Mouse (Mus musculus): ENCODE data around the gene 2310022A10Rik.

The 2310022A10Rik gene

DNA sequence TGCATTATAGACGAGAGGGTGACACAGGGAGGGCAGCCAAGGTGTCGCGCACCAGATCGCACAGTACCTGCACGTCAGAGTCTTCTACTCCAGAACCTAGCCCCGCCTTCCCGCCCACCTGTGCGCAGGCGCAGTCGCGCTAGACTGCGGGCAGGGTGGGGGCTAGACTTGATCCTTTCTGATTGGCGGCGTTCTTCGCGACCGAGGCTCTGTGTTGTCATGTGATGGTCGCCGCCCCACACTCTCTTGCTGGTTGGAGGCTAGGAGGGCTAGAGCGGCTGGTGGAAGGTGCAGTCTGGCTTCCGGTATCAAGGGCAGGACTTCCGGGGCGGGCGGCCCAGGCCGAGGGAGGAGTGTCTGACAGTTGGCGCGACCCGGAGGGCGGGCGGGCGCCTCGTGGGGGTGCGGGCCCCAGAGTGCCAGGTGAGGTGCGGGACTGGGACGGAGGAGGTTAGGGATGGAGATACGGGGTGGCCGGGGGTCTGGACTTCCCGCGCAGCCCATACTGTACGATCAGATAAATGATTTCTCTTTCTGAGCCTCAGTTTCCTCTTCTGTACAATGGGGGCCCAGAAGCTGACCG, at the start of gene 2310022A10Rik, which contains the start of gene Pld3:
TSS of gene 2310022A10Rik (plus strand) at position 303 of the 583 bp plus-strand sequence.
TSS of gene Pld3 (minus strand) at position 288 of the 583 bp plus-strand sequence.
- DNase-seq (ENCODE audit: low spot score in 2 of 2) = peak; percentile 97

DNA sequence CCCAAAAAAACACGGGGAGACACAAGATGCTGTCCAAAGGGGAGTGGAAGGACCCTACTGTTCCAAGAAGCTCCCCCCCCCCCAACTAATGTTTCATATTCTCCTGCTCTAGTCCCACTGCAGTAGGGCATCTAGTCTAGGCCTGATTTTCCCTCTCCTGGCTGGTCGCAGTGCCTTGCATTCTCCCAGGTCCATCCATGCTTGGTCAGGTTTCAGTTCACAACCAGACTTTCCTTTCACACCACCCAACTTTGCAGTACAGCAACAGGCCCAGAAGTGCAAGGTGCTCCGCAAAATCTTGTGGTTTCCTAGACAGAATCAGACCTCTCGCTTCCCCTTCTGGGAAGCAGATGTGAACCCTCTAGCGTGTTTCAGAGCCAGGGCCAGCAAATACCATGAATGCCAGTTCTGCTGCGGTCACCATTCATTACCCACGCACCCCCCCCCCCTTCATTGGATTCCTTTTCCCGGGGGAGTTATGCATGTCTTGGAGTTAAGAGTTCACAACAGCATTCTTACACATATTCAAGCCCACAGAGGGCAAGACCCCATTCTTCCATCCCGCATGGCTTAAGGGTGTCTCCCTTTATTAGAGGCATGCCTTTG, 46.2 kb upstream of the 2310022A10Rik start:
- no peak for DNase-seq (ENCODE audit: low spot score in 2 of 2)

DNA sequence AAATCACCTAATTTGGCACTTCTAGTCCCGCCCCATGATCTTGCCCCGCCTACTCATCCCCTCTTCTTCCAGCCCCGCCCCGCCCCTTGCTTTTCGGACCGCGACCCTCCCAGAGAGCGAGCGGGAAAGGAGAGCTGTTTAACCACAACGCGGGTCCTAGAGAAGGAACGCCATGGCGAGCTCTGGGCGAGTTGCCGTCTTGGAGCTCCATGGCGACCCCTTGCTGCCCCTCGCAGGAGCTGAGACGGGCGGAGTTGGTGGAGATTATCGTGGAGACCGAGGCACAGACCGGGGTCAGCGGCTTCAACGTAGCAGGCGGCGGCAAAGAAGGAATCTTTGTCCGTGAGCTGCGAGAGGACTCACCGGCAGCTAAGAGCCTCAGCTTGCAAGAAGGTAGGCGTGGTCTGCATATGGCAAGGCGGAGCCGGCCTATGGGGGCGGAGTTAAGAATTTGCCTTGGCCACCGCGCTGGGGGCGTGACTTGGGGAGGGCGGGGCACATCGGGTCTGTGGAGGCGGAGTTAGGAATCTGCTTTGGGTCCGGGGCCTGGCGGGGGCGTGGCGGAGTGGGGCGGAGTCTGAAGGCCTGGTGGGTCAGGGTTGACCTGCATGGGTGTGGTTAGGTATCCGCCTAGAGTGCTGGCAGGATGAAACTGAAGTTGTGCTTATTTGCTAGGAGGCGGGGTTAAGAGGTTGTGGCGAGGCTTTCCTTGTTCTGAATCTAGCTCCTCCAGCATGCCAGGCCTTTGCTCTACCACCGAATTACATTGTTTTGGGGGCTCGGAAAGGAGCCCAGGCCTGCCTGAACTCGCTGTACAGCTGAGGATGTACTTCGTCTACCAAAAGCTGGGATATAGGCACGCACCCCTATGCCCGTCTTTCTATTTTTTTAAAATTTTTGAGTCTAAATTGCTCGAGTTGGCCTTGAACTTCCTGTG, 45.1 kb upstream of the 2310022A10Rik start:
- peak; percentile 87 to 91 for DNase-seq (ENCODE audit: low spot score in 2 of 2)

DNA sequence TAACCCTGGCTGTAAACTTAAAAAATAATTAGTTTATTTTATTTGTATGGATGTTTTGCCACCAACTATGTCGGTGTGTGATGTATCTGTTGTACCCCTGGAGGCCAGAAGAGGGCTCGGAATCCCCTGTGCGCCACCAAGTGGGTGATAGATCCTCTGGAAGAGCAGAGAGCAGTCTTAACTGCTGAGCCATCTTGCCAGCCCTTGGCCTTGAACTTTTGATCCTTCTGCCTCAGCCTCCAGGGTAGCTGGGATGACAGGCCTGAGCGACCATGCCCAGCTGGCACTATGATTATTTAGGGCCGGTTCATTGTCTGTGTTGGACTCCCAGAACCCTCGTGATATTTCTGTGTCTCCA, 44.4 kb upstream of the 2310022A10Rik start:
- DNase-seq (ENCODE audit: low spot score in 2 of 2) = no peak

DNA sequence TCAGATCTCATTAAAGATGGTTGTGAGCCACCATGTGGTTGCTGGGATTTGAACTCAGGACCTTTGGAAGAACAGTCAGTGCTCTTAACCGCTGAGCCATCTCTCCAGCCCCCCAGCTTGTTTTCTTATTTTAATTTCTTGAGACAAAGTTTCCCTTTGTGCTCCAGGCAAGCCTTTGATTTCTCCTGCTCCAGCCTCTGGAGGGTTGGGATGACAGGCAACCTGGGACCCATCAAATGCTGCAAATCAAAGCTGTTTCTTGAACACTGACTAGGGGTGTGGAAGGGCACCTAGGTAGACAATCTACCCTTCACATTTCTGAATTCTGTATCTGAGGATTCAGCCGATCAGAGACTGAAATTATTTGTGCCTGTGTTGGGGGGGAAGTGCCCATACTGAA, 42.2 kb upstream of the 2310022A10Rik start:
- DNase-seq (ENCODE audit: low spot score in 2 of 2) = no peak

DNA sequence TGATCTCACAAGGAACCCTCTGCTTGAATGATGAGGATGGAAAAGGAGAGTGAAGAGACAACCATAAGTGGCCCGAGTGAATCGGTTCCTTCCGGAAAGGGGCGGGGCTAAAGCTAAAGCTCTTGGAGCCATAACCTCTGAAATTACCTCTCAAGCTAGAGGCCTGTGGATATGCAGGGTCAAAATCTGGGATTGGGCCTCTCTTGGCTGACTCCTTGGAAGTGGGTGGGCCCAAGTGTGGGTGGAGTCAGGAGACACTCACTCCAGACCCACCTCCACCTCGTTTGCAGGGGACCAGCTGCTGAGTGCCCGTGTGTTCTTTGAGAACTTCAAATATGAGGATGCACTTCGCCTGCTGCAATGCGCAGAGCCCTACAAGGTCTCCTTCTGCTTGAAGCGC, 38.1 kb upstream of the 2310022A10Rik start:
- DNase-seq (ENCODE audit: low spot score in 2 of 2) = no peak

DNA sequence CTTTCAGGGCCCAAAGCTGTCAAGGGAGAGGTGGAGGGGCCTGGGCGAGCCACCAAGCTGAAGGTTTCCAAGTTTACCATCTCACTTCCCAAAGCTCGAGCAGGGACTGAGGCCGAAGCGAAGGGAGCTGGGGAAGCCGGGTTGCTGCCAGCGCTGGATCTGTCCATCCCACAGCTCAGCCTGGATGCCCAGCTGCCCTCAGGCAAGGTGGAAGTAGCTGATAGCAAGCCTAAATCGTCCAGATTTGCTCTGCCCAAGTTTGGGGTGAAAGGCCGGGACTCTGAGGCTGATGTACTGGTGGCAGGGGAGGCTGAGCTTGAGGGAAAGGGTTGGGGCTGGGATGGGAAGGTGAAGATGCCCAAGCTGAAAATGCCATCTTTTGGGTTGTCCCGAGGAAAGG, 34.7 kb upstream of the 2310022A10Rik start:
- no peak for DNase-seq (ENCODE audit: low spot score in 2 of 2)

DNA sequence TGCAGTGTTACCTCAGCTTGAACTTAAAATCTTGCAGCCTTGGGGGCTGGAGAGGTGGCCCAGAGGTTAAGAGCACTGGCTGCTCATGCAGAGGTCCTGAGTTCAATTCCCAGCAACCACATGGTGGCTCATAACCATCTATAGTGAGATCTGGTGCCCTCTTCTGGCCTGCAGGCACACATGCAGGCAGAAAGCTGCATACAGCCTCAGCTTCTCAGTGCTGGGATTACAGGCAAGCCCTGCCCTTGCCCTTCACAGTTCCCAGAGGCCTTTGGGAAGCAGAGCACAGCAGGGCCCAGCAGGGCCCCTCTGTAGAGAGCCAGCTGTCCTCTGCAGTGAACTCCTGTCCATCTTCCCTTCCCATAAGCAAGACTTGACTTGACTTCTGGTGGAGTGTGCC, 32.9 kb upstream of the 2310022A10Rik start:
- DNase-seq (ENCODE audit: low spot score in 2 of 2) = no peak

DNA sequence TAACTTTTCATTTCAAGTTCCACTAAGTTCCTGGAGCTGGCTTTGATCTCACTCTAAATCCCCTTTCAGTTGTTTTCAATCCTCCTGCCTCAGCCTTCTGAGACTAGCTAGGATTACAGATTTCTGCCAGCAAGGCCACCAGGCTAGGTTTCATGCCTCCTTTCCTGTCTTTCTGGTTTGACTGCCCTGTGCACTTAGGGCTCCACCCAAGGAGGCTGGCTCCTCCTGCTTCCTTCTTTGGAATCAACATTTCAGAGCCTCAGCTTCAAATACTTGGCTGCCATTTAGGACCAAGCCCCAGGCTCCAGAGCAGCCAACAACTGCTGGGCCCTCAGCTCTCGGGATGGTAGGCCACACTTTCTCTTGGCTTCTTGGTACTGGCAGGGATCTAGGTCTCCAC, 32.4 kb upstream of the 2310022A10Rik start:
- DNase-seq (ENCODE audit: low spot score in 2 of 2) = no peak

DNA sequence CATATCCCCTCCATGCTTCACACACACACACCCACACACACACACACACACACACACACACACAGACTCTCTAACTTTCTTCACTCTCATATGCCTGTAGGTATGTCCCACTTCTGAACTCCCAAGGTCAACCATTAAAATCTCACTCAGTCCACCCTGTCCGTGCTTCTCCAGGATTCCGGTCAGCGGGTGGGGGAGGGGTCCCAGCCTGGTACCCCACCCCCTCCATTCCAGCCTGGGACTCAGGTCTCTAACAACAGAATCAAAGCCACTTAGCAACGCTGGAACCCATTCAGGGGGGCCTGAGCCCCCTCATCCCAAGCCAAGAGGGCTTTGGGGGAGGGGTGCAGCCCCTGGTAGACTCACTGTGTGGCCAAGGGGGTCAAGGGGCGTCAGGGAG, 30.1 kb upstream of the 2310022A10Rik start, which contains the start of gene Hipk4:
TSS of gene Hipk4 (plus strand) at position 301 of the 400 bp plus-strand sequence.
- no peak for DNase-seq (ENCODE audit: low spot score in 2 of 2)

DNA sequence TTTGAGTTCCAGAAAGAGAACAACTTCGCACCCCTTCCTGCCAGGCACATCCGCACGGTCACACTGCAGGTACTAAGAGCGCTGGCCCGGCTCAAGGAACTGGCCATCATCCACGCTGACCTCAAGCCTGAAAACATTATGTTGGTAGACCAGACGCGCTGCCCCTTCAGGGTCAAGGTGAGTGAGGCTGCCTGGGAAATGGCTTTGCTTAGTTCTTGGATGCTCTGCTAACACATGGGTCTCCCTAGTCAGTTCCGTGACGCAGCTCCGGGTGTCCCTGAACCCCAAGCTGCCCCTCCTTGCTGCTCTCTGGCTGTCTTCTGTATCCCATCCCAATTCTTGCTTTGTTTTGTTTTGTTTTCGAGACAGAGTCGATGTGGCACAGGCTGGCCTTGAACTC, 29.2 kb upstream of the 2310022A10Rik start:
- DNase-seq (ENCODE audit: low spot score in 2 of 2) = no peak

DNA sequence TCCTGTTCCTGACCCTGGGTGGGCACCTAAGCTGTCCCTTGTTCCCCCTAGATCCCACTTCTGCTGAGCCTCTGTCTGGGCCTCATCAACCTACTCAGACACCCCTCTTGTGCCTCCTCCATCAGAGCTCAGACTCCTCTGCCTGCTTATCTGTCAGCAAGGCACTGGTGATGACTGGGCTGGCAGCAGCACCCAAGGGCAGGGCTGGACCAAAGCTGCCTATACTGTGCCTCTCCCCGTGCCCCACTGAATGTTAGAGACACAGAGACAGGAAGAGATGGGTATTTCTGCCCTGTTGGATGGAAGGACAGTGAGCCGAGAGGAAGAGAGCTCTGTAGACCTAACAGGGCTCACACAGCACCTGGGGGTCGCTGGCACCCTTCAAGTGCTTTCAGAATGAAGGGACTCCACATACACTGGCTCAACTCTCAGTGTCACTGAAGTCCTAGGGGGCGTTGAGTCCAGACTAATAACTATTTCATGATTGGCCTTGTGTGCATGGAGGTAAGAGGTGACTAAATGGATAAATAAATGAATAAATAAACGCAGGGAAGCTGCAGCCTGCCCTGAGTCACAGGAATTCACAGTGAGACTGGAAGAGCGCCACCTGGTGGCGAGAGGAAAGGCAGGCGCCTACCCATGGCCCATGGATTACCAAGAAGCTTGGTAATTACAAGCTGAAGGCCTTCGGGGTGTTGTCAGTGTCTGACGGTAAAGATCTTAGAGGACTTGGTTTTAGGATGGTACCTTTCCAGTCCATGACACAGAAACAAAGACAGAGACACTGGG, 26.8 kb upstream of the 2310022A10Rik start:
- peak in 1 of 2 experiments; percentile 84 for DNase-seq (ENCODE audit: low spot score in 2 of 2)

DNA sequence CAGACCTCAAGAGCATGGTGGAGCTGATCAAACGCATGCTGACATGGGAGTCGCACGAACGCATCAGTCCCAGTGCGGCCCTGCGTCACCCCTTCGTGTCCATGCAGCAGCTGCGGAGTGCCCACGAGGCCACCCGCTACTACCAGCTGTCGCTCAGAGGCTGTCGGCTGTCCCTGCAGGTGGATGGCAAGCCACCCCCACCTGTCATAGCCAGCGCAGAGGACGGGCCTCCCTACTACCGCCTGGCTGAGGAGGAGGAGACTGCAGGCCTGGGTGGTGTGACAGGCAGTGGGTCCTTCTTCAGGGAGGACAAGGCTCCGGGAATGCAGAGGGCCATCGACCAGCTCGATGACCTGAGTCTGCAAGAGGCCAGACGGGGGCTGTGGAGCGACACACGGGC, 24.0 kb upstream of the 2310022A10Rik start:
- no peak for DNase-seq (ENCODE audit: low spot score in 2 of 2)

DNA sequence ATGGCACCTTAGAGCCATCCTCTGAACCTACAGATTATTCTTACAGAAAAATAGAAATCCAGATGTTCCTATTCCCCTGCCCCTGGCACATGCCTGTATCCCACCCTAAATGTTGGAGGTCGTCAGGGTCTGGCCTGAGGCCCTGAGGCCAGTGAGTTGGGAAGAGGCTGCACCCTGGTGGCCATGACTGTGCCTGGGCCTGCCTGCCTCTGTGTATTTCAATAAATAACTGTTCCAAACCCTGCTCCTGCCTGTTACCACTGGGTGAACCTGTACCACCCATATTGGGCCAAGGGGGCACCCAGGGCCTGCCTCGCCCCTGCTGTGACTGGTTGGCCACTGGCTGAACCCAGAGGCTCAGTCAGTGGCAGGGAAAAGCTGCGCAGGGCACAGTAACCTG, 22.1 kb upstream of the 2310022A10Rik start:
- DNase-seq (ENCODE audit: low spot score in 2 of 2) = no peak

DNA sequence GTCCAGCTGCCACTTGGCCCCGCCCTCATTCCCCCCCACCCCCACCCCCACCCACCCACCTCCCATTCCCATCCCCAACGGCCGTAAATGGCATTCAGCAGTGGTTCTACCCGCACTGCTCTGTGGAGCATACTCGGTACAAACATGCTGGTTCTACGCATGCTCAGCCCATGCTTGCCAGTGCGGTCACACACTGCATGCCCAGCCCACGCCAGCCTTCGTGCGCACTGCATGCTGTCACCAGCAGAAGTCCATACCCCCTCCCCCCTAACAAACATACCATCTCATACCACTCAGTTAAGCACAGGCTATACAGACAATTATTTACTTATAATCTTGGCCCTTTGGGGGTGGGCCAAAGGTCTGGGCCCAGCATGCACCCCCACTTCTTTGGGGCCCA, 21.3 kb upstream of the 2310022A10Rik start:
- DNase-seq (ENCODE audit: low spot score in 2 of 2) = no peak

DNA sequence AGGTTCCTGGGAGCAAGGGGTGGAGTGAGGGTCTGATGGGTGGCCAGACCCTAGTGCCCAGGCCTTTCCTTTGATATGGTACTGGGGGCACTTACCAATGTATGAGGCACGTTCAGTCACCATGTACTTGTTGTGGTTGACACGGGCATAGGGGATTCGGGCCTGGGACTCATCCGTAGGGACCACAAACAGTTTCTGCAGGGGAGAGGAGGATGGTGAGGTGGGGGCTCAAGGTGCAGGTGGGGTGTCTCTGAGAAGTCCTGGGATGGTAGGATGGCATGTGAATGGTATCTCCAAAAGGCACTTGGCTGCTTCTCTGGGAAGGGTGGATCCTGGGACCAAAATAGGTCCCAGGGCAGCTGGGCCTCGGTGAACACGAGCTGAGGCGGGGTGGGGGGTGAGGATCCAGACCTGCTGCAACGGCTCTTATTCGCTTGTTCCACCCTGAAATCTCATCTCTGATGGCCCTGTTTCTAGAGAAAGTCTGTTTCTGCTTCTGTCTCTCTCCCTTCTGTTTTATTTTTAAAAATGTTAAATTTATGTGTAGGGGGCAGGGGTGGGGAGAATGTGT, 20.5 kb upstream of the 2310022A10Rik start:
- DNase-seq (ENCODE audit: low spot score in 2 of 2) = no peak

DNA sequence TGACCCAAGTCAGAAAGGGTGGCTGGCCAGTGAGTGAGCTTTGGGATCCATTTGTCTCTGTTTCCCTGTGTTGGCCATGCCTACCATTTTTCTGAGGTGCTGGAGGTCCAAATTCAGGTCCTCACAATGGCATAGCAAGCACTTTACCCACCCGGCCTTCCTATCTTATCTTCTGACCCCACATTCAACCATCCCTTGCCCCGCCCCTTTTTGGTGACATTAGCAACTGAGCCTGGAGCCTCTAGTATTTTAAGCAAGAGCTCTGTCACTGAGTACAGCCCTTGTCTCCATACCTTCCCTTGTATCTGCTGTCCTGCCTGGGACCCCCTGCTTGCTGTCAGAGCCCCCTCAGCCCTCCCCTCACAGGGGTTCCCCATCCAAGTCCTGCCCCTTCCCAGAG, 17.6 kb upstream of the 2310022A10Rik start:
- DNase-seq (ENCODE audit: low spot score in 2 of 2) = no peak

DNA sequence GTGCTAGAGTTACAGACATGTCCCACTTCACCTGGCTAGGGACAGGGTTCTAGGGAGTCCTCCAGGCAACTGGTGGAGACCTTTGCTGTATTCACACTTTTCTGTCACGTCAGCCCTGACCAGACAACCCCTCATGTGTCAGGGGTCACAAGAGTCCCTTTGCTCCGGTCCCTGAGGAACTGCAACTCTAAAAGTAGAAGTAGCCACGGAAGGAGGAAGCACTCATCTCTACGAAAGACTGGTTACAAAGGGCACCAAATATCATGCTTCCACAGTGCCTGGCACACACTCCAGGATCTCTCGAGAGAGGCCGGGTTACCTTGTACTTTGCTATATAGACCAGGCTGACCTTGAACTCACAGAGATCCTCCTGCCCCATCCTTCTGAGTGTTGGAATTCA, 16.4 kb upstream of the 2310022A10Rik start:
- no peak for DNase-seq (ENCODE audit: low spot score in 2 of 2)

DNA sequence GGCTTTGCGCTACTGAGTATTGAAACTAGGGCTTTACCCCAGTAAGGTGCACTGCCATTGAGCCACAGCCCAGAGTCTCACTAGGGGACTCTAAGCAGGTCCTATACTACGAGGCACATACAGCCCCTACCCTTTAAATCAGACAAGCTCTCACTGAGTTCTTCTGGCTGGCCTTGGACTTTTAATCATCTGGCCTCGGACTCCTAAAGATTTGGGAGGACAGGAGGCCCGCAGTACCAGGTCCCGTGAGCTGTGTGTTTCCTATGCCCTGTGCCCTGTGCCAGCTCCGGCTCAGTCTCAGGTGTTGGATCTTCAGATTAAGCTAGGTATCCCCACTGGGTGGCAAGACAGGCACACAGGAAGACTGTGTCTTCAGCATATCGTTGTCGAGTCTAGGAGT, 15.0 kb upstream of the 2310022A10Rik start:
- no peak for DNase-seq (ENCODE audit: low spot score in 2 of 2)

DNA sequence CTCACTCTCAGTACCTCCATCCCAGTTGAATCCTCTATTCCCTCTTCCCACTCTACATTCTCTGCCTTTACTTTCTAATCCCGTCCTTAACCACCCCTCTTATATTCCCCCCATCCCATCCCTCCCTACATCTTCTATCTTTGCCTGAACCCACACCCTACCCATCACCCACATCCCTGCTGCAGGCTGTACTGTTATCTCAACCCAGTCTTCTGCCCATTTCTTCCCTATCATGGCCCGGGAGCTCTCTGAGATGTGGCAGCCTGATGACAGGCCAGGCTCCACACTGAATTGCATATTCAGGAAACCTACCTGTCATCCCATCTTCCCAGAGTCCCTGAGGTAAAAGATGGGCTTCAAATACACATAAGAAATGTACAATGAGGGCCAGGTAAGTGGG, 14.2 kb upstream of the 2310022A10Rik start:
- no peak for DNase-seq (ENCODE audit: low spot score in 2 of 2)

DNA sequence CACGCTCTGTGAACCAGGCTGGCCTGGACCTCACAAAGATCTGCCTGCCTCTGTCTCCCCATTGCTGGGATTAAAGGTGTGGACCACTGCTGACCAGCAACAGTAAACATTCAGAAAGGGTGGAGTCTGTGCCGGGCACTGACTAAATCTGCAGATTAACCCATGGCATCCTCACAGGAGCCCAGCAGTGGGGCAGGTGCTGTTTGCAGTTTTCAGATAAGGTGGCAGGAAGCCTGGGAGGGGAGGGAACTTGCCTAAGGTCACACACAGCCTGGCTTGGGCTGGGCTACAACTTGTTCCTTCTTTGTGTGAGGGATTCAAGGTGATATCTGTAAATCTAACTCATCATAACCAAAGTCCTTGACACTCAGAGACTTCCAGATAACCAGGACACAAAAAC, 12.5 kb upstream of the 2310022A10Rik start:
- no peak for DNase-seq (ENCODE audit: low spot score in 2 of 2)

DNA sequence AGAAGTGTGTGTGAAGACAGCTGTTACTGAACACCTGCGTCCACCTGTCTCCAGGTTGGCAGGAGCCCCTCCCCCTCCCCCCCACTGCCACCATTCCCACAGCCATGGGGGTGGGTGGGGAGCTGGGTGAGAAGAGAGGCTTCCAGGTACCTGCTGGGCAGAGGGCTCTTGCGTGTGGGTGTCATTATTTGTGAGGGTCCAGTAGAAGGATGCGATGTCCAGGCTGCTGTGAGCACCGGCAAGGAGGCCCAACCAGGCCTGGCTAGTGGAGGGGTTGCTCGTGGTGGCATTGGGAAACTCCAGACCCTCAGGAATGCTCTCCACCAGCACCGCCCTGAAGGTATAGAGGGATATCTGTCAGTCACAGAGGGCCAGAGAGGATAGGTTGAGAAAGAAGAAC, 12.1 kb upstream of the 2310022A10Rik start:
- DNase-seq (ENCODE audit: low spot score in 2 of 2) = no peak

All from frontal cortex, postnatal 36 days (tissue).